Mouse (Mus musculus): Measurements from ENCODE around the gene Flnb.
A peak's percentile ranks its signal among the peaks of the same experiment; 100 is the strongest.

Gene Flnb

GRCm38 (mm10) chr14:7826151-7826937, 8.6 kb downstream of the Flnb start:
- peak; percentile 71 for DNase-seq (ENCODE audit: low read depth)

GRCm38 (mm10) chr14:7829181-7829580, 11.4 kb downstream of the Flnb start:
- DNase-seq (ENCODE audit: low read depth): no peak

GRCm38 (mm10) chr14:7831770-7832439, 14.1 kb downstream of the Flnb start:
- no peak for DNase-seq (ENCODE audit: low read depth)

- DNase-seq (ENCODE audit: low read depth): no peak
These were observed 14.7 kb downstream of the Flnb start for GRCm38 (mm10) chr14:7832440-7832783.

GRCm38 (mm10) chr14:7833458-7833857, 15.7 kb downstream of the Flnb start:
- peak; percentile 55 for DNase-seq (ENCODE audit: low read depth)

GRCm38 (mm10) chr14:7838564-7839089, 20.9 kb downstream of the Flnb start:
- DNase-seq (ENCODE audit: low read depth): no peak

GRCm38 (mm10) chr14:7839950-7840514, 22.3 kb downstream of the Flnb start:
- no peak for DNase-seq (ENCODE audit: low read depth)

GRCm38 (mm10) chr14:7842631-7843332, 25.0 kb downstream of the Flnb start:
- no peak for DNase-seq (ENCODE audit: low read depth)

- DNase-seq (ENCODE audit: low read depth): no peak
These were observed 28.9 kb downstream of the Flnb start for GRCm38 (mm10) chr14:7846696-7847095.

- DNase-seq (ENCODE audit: low read depth): no peak
These were observed 30.0 kb downstream of the Flnb start for GRCm38 (mm10) chr14:7847746-7848232.

GRCm38 (mm10) chr14:7850913-7851312, 33.2 kb downstream of the Flnb start:
- peak; percentile 69 for DNase-seq (ENCODE audit: low read depth)

GRCm38 (mm10) chr14:7851543-7852065, 33.8 kb downstream of the Flnb start:
- DNase-seq (ENCODE audit: low read depth): no peak

- no peak for DNase-seq (ENCODE audit: low read depth)
These were observed 35.9 kb downstream of the Flnb start for GRCm38 (mm10) chr14:7853691-7854090.

GRCm38 (mm10) chr14:7854366-7854765, 36.6 kb downstream of the Flnb start:
- DNase-seq (ENCODE audit: low read depth): no peak

GRCm38 (mm10) chr14:7855101-7855500, 37.3 kb downstream of the Flnb start:
- no peak for DNase-seq (ENCODE audit: low read depth)

GRCm38 (mm10) chr14:7855501-7855900, 37.7 kb downstream of the Flnb start:
- DNase-seq (ENCODE audit: low read depth): no peak

GRCm38 (mm10) chr14:7856348-7856747, 38.6 kb downstream of the Flnb start:
- DNase-seq (ENCODE audit: low read depth): no peak

- peak; percentile 76 for DNase-seq (ENCODE audit: low read depth)
These were observed 40.1 kb downstream of the Flnb start for GRCm38 (mm10) chr14:7857835-7858234.

GRCm38 (mm10) chr14:7858430-7858829, 40.7 kb downstream of the Flnb start:
- peak; percentile 43 for DNase-seq (ENCODE audit: low read depth)

- no peak for DNase-seq (ENCODE audit: low read depth)
These were observed 42.9 kb downstream of the Flnb start for GRCm38 (mm10) chr14:7860525-7861154.

- DNase-seq (ENCODE audit: low read depth): no peak
These were observed 43.5 kb downstream of the Flnb start for GRCm38 (mm10) chr14:7861275-7861674.
